Mouse (Mus musculus) frontal cortex, adult (tissue): ENCODE measurements around the gene Cyb5rl.

Experiments
- ATAC-seq: cut with Nextera tagmentation; 2 replicates; pipeline ENCODE4 v1.9.2; 2017; ENCODE audit warnings: mild to moderate bottlenecking, moderate library complexity, mixed read lengths; ENCODE audit not compliant: low TSS enrichment

The Cyb5rl gene

GRCm38 (mm10) chr4:107061560-107061959, 5.2 kb upstream of the Cyb5rl start:
- no peak for ATAC-seq

GRCm38 (mm10) chr4:107063214-107063613, 3.6 kb upstream of the Cyb5rl start:
- ATAC-seq: no peak

DNA sequence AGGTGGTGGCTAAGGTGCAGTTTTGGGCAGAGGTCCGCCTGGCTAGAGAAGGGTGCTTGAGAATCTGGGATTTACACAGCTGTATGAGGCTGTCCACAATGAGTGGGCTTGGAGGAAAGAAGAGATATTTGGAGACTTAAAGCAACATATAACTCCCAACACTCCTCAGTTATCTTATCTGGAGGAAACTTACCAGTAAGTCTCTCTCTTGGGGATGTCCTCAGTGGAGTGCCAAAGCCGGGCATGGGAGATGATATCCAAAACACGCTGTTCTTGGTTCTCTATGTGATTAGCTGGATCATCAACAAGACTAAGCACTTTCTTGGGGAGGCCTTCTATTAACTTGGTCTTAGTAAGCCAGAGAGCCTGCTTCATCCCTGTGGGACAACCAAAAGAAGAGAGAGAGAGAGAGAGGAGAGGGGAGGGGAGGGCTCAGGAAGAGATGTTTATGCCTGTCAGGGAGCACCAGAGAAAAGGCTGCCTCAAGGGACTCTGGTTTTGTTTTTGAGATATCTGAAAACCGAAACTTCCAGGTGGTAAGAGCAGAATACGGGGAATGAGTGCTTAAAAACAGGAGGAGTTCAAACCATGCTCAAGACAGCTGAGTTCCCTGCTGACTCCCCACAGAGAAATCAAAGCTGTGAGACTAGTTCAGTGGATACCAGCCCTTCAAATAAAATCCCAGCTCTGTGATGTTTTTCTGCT, 2.2 kb upstream of the Cyb5rl start:
- ATAC-seq: no peak

DNA sequence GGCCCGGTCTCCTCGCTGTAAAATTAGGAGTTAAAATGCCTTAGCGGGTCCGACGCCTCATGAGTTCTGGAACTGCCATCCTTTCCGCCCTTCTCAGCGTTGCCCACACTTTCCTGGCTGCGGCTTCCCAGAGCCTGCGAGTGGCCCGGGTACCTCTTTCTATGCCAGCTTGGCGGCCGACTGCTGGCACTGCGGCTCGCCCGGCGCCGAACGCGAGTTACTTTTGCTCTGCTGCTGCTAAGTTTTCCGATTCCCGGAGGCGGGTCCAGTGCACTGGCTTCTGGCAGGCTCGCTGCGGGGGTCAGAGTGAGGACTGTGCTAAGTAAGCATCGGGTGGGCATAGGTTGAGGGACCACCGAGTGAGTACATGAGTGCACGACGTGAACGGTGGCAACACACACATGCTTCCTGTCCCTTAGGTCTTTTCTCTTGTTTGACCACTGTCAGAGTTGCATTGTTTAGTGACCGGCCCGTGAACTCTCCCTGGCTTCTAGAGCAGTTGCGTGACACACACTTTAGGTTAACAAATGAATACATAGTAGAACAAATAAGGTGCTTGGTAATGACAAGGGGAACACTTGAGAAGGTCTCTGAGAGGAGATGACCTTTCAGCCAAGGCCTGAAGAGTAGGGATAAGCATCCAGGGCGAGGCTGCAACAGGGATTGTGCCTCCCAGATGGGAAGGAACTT, 508 bp downstream of the Cyb5rl start:
- peak; percentile 40 for ATAC-seq

GRCm38 (mm10) chr4:107072343-107072742, 5.6 kb downstream of the Cyb5rl start:
- ATAC-seq: no peak

DNA sequence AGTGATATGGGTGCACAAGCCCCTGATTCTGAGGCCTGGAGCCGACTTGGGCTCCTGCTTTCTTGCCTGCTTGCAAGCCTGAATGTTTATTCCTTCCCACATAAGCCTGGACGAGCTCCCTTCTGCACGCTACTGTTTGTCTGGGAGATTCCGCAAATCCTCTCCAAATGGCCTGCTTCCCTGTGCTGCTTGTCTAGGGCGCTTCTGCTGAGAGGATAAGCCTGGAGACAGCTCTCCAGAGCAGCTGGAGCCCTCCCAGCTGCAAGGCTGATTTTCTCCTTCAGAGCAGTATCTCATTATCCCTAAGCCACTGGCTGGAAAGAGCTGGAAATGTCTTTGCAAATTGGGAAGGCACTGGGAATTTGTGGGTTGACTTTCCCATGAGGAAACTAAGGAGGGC, 8.7 kb downstream of the Cyb5rl start:
- peak; percentile 86 for ATAC-seq

DNA sequence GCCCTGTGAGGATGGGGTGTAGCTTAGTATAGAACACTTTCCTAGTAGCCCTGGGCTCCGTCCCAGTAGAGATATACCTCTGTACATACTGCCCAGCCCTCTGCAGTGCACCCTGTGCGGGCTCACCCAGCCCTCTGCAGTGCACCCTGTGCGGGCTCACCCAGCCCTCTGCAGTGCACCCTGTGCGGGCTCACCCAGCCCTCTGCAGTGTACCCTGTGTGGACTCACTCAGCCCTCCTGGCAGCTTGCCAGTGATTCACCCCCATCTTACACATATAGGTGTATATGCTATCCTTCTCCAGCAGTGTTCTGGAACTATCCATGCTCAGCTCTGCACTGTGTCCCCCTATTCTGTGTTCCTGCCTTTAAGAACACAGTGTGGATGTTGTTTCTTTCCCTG, 12.1 kb downstream of the Cyb5rl start:
- no peak for ATAC-seq

GRCm38 (mm10) chr4:107079716-107080115, 12.9 kb downstream of the Cyb5rl start:
- ATAC-seq: no peak

DNA sequence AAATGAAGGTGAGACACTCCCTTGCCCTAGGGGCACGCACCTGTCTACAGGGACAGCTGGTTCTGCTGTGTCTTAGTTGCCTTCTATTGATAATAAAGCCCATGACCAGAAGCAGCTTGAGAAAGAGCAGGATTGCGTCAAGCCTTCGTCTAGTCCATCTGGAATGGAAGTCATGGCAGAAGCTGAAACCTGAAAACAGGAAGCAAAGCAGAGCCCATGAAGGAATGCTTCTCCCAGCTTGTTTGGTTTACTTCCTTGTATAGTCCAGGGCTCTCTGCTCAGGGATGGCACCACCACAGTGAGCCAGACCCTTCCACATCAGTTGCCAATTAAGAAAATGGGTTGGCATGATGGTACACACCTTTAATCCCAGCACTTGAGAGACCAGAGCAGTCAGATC, 15.4 kb downstream of the Cyb5rl start:
- ATAC-seq: no peak

- ATAC-seq: no peak
Observed at GRCm38 (mm10) chr4:107083126-107083525, 16.3 kb downstream of the Cyb5rl start.

GRCm38 (mm10) chr4:107084343-107084742, 17.6 kb downstream of the Cyb5rl start:
- peak; percentile 10; the same call in 1 of the 2 replicates for ATAC-seq

DNA sequence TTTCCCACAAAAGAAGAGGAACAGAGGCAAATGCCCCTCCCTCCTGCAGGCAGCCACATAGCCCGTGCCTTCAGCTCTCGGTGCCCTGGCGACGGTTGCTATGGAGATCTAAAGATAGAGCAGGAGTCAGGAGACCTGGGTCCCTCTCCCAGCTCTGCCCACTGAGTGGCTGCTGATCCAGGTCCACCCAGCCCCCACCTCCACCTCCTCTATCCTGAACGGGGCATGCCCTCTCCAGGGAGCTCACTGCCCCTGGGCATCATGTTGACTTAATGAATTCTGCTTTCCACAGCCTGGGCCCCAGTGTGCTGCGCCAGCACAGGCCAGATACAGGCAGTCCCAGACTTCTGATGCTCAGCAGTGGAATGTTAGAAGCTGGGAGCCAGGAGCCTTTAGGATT, 18.1 kb downstream of the Cyb5rl start:
- peak; percentile 95 for ATAC-seq

DNA sequence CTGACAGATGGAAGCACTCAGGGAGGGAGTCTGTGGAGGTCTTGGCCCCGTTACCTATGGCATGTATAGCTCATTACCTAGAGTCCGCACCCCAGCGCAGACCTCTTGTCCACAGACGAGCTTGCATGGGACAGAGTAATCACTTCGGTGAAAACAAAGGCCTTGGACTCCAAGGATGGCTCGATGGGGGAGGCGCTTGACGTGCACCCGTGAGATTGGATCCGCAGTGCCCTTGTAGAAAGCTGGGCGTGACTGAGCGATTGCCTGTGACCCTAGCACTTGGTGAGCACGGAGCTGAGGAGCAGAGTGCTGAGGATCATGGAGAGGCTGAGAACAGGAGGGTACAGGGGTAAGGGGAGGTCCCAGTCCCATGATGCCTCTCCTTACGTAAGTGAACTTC, 24.9 kb downstream of the Cyb5rl start:
- no peak for ATAC-seq

DNA sequence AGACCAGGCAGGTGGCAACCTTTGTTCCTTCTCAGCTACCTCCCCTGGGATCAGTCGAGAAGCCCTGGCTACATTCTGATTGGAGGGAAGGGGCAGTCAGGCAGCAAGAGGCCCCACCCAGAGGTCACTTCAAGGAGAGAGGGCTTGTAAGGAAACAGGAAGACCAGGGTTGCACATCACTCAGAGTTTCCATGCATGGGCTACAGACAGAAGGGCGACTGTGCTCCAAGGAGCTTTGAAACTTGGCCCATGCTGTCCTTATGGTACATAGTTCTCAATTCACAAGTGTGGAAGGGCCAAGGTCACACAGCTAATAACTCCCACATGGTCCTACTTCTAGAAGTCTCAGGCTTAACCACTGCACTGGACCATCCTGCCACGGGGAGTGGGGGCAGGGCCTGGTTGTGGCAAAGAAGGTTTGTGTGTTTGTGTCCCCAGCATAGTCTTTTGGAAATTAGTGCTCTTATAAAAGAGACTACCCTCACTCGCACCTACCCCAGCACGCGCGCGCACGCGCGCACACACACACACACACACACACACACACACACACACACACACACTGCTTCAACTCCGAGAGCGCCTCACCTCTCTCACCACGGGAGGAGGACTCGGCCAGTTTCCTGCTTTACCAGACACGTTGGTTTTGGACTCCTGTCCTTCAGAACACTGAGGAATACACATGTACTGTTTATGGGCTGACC, 27.8 kb downstream of the Cyb5rl start:
- ATAC-seq: no peak

GRCm38 (mm10) chr4:107096043-107096442, 29.3 kb downstream of the Cyb5rl start:
- ATAC-seq: no peak

DNA sequence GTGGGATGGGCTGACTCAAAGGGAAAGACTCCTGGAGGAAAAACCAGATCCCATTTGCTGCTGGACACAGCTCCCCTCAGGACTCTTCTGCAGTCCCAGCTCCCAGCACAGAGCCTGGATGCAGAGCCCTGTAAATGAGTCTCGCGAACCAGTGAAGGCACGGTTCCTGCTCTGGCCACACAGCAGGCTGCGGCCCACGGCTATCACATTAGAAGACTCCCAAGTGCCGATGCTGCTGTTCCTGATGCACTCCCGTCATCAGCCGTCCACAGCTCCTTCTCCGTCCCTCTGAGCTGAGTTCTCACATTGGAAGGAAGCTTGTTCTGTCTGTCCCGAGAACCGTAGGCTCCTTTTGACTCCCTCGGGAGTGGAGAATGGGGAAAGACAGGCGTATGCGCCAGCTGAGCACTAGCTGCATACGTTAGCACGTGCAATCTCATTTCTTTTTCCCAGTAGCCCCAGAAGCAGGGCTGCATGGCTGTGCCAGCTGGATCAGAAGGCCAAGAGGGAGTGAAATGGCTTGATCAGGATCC, 30.1 kb downstream of the Cyb5rl start, which contains the start of gene Cdcp2:
Gene Cdcp2 (plus strand): TSS at position 51 of the 533 bp plus-strand sequence.
- no peak for ATAC-seq

DNA sequence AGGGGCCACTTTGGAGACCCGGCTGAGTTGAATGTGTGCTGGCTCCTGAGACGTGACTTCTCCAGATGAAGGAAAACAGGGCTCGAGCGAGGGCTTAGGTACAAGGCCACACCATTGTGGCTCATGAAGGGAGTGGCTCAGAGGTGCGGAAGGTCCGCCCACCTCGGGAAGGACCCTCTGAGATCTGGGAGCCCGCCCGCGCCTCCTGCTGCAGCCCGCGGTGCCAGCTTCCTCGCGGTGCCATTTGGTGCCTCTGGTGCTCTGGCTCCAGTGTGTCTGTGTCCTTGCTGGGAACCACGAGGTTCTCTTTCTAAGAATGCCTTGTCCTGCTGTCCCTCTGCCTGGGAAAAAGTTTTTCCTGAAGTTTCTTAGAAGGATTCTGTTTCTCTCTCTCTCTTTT, 31.1 kb downstream of the Cyb5rl start:
- no peak for ATAC-seq

- ATAC-seq: no peak
Observed at GRCm38 (mm10) chr4:107098375-107098774, 31.6 kb downstream of the Cyb5rl start.

DNA sequence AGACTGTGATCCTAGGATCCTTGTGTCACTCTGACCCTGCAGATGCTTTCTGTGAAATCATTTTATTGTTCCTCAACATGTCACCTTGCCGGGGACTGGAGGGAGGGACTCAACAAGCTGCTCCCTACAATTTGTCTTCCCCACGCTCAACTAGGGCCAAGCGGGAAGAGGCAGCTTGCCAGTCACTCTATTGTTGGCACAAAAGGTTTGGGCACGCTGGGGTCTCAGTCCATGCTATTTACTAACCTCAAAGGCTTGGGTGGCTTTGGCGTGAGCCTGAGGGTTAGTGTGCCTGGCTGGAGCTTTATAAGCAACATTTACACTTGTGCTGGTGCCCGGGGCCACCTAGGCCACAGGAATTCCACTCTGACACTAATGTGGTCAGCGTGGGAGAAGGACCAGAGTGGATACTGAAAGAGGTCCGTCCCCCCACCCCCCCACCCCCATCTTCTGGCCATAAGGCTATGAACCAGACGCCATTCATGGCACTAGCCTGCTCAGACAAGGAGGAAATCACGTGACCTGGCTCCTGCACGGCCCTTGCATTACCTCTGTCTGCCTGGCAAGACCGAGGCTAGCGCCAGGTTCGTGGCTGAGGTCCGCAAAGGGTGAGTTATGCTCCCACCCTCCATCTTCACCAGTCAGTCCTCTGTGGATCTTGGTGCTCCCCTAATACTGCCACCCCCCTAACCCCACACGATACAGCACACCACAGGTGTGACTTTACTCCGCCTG, 32.2 kb downstream of the Cyb5rl start:
- no peak for ATAC-seq

GRCm38 (mm10) chr4:107102220-107102619, 35.4 kb downstream of the Cyb5rl start:
- no peak for ATAC-seq

GRCm38 (mm10) chr4:107106777-107107176, 40.0 kb downstream of the Cyb5rl start:
- ATAC-seq: no peak

- ATAC-seq: peak; percentile 88
Observed at GRCm38 (mm10) chr4:107108291-107108731, 41.5 kb downstream of the Cyb5rl start.
